Mouse (Mus musculus) fibroblast of lung, adult 2 months (primary cell): ENCODE results near the gene Gata2.
"Not testable (repeated sequence)": the region's sequence is repeated elsewhere in the genome, so short reads cannot be mapped to it uniquely, and the experiment has no call there.

Source experiments
- DNase-seq: peaks from one replicate; pipeline ENCODE4 v3.0.0-alpha.2; 2011; ENCODE audit warnings: low read depth

Gata2 gene

DNA sequence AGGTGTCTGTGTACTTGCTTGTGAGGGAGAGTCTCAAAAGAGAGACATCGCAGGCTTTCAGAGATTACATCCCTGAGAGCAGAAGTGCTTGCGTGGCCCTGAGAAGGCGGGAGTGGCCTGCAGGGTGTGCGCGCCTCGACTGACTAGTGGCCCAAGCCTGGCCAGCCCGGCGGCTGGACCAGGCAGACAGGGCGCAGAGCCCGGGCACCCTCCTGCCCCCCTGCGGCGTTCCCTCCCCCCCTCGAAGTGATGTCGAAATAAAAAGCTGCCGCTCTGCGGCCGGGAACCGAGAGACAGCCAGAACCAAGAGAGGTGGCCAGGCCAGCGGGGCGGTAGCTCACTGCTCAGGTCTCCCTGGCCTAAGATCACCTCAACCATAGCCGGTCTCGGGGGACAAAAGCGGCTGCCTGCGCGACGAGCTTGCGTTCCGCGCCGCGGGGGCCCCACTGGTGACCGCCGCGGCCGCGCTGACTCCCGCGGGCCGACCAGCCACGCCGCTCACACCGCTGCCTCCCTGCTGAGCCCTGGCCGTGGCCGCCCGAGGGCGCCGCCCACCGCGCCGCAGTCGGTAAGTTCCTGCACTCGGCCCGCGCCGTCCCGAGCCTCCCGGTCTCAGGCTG is at the start of gene Gata2:
Gata2 (plus strand) TSS at position 459 of the 620 bp plus-strand sequence.
- peak; percentile 63 for DNase-seq

- no peak for DNase-seq
Observed at GRCm38 (mm10) chr6:88145793-88146192, 47.9 kb upstream of the Gata2 start.

DNA sequence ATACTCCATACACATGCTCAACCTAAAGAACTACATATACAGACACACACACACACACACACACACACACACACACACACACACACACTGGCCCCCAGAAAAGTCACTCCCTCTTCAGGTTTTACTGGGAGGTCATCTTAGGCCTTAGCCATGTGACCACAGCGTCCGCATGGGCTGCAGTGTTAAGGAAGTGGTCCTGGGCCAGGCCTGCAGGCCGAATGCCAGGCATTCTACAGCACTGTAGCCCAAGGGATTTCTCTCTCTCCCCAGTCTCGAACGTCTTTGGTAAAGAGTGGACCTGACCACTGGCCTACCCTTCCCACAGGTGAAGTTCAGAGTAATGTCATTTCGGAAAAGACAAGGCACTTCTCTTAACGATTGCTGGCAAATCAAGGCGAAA is 47.1 kb upstream of the Gata2 start:
- DNase-seq = no peak

DNA sequence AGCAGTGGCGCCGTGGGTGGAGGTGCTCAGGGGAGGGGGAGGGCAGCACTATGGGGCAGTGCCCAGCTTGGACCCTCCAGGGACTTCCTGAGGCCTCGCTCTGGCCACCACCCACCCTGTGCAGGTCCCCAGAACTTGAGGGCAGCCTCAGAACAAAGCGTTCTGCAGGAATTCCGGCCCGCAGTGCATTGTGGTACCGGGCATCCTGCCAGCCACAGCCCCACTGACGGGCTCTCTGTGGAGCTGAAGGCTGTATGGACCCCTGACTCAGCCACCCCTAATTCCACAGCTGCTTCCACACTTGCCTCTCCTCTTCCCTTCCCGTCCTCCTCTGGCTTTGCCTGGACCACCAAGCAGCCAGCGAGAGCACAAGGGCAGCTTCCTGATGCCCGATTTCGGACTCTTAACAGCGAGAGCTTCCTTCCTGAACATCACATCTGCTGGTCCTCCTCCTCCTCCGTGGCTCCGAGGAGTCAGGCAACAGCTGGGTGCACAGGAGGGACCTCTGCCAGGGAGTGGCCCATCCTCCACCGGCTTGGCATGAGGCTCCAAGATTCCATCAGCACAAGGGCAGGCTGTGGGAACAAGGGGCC is 46.2 kb upstream of the Gata2 start:
- DNase-seq = no peak

- no peak for DNase-seq
Observed at GRCm38 (mm10) chr6:88151335-88151734, 42.4 kb upstream of the Gata2 start.

- no peak for DNase-seq
Observed at GRCm38 (mm10) chr6:88152127-88152705, 41.5 kb upstream of the Gata2 start.

- DNase-seq = no peak
Observed at GRCm38 (mm10) chr6:88152979-88153378, 40.7 kb upstream of the Gata2 start.

DNA sequence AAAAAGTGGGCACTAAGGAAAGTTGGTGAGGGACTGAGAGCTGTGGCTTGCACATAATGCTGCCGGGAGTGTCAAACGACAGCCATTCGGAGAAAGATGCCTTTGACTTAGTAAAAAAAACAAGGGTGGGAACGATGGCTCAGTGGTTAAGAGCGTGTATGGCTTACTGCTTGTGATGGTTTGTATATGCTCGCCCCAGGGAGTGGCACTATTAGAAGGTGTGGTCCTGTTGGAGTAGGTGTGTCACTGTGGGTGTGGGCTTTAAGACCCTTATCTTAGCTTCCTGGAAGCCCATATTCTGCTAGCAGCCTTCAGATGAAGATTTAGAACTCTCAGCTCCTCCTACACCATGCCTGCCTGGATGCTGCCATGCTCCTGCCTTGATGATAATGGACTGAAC is 38.1 kb upstream of the Gata2 start:
- not testable (repeated sequence) for DNase-seq

DNA sequence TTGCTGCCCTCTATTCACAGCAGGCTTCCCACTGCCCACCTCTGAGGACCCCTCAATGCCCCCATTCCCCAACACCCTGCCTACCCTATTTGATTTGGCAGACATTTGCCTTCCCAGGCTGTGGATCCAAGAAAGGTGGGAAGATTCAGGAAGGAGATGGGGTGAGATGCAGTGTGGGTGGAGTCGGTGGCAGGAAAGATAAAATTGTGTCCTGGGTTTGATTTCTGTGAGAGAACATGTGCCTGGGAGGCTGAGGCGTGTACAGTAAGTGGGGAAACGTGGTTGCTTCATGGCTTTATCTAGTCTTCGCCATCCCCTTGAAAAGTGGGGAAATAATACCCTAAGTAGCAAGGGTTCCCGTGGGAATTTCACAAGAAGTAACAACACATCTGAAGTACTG is 34.9 kb upstream of the Gata2 start:
- no peak for DNase-seq

DNA sequence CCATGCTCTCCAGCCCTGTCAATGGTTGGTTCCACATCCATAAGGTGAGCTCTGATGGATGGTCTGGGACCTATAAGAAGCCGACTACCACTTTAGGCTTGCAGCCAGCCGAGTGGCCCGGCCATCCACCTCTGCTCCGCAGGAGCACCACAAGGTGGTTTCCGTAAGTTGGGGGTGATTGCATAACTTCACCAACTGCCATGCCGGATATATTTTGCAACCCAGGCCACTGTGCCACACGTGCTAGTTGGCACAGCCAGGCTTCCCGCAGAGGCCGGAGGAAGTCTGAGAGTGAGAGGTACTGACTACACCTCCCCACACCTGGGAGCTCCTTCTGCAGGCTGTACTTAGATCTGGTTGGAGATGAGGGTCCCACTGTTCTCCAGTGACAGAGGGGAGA is 27.6 kb upstream of the Gata2 start:
- DNase-seq = no peak

GRCm38 (mm10) chr6:88174191-88174590 is 19.5 kb upstream of the Gata2 start:
- no peak for DNase-seq

DNA sequence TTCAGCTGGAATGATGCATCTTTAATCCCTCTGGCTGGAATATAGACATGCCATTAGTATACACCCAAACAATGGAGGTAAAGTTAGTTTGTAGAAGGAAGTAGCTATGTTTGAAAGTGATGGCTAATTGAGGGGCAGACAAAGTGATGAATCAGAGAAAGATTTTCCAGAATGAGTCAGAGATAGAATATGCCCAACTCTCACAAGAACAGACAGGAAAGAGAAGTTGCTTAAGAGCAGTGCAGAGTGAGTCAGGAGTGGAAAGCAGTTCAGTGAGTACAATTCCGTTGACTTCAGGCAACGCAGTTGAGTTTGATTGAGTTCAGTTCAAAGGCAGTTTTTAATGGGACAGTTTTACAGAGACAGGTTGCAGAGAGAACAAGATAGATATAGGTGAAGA is 19.0 kb upstream of the Gata2 start:
- DNase-seq = no peak

GRCm38 (mm10) chr6:88184671-88185070 is 9.0 kb upstream of the Gata2 start:
- DNase-seq = no peak

DNA sequence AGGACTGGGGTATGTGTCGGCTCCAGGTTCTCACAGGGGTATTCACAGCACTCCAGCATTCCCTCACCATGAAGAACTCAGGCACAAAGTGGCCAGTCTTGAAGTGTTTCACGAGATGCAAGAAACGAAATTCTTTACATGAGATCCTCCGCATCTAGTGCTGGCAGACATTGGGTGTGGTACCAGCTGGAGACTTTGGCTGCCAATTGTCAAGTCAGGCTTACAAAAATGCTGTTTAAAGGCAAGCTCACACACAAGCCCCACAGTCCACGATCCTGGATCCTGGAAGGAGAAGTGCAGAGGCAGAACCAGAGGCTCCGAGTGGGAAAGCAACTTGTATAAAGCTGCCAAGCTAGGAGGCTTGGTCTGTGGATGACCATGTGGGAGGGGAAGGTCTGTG is 5.5 kb upstream of the Gata2 start:
- DNase-seq = no peak

DNA sequence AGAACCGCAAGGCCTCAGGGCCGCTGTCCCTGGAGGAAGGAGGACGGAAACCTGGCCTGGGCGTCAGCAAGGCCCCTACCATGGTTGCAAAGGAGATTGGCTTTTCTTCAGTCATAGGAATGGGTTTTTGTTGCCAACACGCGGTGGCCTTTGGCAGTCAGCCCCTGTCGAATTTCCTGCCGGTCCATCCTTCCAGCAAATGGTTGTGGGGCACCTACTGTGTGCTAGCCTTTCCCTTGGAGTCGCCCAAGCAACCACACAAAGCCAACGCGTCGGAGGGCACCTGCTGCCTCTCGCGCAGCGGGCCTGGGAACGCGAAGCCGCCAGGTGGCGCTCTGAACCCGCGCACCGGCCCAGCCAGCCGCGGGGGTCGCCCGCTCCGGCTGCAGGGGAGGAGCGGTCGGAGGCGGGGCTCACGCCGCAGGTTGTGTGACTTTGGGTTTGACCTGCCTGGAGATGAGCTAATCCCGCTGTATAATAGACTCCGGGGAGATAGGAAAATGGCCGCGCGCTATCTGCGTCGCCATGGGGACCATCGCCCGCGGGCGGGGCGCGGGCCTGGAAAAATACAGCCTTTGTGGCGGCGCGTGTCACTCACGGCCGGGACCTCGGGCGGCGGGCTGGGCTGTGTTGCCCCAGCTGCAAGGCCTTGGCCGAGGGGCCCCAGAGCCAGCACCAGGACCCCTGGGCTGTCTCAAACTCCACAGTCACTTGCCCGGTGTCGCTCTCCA is 4.2 kb upstream of the Gata2 start:
- no peak for DNase-seq

- DNase-seq = no peak
Observed at GRCm38 (mm10) chr6:88190043-88190309, 3.7 kb upstream of the Gata2 start.

- DNase-seq = no peak
Observed at GRCm38 (mm10) chr6:88190310-88191023, 3.2 kb upstream of the Gata2 start.

DNA sequence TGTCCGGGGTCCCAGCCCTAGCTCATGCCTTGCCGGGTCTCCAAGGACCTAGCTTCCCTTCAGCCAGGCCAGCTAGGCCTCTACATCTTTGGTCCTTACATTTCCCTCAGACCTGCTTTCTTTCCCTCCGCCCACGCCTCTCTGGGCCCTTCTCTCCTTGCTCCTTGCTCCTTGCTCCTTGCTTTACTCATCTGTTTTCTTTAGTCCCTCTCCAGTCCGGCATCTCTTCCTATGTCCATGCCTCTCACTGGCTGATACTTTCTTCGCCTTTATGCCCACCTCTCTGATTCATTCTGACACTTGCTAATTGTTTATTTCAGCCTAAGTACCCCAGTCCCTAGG is 2.7 kb upstream of the Gata2 start:
- no peak for DNase-seq

DNA sequence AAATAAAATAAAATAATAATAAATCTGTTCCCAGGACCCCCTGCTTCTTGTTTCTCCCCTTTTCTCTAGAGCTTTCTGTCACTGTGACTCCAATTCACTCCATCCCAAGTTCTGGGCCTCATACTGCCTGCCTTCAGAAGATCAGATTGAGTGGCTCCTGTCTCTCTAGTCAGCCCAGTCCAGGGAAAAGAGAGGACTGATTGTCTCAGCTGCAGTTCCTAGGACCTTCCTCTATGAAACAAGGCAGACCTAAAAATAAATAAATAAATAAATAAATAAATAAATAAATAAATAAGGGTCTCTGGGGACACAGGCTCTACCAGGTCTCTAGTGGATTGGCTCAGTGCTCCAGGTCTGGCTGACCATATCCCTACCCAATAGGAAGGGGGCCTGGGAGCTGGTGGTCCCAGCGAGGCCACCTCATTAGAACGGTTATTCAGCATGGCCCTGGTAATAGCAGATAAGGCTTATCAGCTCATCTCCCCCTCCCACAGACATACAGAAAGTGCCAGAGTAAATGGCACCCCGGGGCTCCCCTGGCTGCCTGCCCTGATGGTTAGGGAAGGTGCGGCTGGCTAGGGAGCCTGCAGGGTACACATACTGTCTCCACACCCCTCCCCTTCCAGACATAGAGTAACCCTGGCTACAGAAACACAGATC is 2.1 kb upstream of the Gata2 start:
- no peak for DNase-seq

GRCm38 (mm10) chr6:88192756-88193155 is 935 bp upstream of the Gata2 start:
- DNase-seq = no peak

- no peak for DNase-seq
Observed at GRCm38 (mm10) chr6:88194053-88194977, 624 bp downstream of the Gata2 start.
